Mouse (Mus musculus) layer of hippocampus, postnatal 36 days (tissue): Measurements from ENCODE around the gene Tec. TPM values are rescaled to one million over a fixed set of nuclear protein-coding genes. Genes with fewer than 3 reads are reported as not detected.

Source experiments
- DNase-seq, 2 experiments: peaks; one replicate each; pipeline ENCODE4 v3.0.0; 2022
- total RNA-seq, 2 experiments: library from RNA; stranded (reverse); gene quantifications; 2 replicates each; pipeline ENCODE4 v1.2.3; 2021

Gene Tec
- total RNA-seq, 2 experiments from 2014 or later: 1.8 to 2.0 TPM

DNA sequence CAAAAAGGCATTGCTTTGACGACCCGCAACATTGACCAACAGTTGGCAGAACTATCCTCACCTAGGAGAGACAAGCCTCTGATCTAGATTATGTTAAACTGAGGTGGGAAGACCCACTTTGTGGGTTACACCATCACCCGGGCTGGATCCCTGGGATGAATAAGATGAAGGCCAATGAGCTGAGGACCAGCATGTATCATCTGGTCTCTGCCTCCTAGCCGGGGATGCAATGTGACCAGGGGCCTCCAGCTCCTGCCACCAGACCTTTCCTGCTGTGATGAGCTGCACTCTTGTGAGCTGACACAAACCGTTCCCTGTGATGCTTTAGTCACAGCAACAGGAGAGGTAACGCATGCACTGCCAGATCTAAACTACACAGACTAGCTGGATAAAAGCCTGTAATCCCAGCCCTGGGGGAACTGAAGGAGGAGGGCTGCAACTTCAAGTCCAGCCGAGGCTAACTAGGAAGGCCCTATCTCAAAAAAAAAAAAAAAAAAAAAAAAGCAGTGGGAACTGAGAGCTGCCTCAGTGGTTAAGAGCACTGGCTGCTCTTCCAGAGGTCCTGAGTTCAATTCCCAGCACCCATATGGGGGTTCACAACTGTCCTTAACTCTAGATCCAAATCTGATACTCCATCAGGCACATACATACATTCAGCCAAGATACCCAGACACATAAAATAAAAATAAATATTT lies 15.8 kb downstream of the Tec start:
- no peak for DNase-seq

GRCm38 (mm10) chr5:72851674-72852098 lies 16.6 kb downstream of the Tec start:
- DNase-seq: no peak

DNA sequence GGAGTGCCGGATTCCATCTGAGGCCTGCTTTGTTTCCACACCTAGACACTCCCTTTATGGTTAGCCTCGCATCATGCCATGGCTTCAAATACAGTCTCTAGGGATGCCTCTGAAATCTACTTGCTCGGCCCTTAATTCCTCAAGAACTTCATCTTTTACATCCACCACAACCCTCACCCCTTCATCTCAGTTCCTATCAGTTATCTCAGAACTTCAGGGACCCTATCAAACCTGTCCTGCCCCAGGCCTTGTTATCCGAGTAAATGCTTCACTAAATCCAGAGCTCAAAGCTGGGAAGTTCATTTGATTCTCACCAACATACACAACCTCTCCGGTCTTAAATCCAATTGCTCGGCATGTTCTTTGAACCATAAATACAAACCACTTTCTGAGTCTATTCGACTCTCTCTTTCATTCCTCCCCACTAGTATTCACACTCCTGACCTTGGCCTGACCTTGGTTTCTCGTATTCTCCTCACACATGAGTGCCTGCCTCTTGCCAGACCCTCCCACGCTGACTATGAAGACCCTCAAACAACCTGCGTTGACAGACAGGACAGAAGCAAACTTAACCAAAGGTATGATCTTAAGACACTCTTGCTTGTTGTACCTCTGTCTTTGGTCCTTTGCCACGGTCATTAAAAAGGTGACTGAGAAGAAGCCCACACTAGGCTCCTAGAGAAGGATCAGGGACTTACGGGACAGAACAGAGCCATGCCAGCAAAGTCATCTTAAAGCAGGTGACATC lies 17.2 kb downstream of the Tec start:
- no peak for DNase-seq

DNA sequence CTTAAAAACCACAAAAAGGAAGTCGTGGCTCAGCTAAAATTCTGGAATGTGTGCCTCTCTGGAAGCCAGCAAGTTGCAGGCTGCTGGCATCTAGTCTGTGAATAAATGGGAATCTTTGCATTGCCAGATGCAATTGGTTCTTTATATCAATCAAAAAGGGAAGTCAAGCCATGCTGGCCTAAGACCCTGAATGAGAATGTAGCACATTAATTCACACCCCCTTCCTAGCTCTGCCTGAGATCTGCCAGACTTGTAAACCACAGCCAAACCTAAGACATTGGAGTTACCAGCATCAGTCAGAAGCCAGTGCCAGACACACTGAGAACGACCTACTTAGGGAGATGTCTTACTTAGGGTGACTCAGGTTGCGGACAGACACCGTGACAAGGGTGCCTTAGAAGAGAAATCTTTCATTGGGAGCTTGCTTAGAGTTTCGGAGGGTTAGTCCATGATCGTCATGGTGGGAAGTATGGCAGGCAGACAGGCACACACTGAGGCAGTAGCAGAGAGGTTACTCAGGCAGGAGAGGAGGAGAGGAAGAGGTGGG lies 19.3 kb downstream of the Tec start:
- no peak for DNase-seq

GRCm38 (mm10) chr5:72846712-72847111 lies 21.6 kb downstream of the Tec start:
- no peak for DNase-seq

- DNase-seq: peak; percentile 26 to 53
Measured at GRCm38 (mm10) chr5:72845928-72846630, 22.2 kb downstream of the Tec start.

GRCm38 (mm10) chr5:72844776-72845495 lies 23.3 kb downstream of the Tec start:
- DNase-seq: no peak

DNA sequence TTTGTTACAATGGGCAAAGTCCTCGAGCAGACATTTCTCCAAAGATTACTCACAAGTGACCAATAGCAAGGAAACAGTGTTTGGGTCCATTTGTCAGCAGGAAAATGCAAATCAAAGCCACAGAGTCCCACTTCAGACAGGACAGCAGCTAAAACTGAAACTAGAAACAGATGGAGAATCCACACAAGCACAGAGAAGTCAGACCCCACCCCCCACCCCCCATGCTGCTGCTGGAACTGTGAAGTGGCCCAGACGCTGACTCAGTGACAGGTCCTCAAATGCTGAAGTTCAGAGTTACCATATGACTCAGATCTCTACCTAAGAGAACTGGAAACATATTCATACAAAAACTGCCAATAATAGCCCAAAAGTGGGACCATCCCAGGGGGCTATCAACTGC lies 24.0 kb downstream of the Tec start:
- DNase-seq: no peak

DNA sequence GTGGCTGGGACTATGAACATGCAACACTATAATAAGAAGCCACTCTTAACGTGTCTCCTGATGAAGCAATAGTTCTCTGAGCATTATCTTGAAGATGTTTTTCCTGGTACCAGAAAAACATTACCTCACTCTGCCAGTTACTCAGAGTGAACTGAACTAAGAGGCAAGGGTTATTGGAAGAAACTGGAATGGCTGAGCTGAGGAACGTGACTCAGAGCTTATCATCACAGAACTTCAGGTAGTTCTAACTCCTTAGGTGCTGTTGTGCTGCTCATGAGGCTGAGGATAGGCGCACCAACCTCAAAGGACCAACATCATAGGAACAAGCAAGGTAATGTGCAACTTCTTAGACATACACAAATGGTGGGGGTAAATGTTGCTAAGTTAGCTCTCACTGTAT lies 28.6 kb downstream of the Tec start:
- no peak for DNase-seq

GRCm38 (mm10) chr5:72838976-72839375 lies 29.3 kb downstream of the Tec start:
- DNase-seq: no peak

- no peak for DNase-seq
Measured at GRCm38 (mm10) chr5:72835656-72836055, 32.6 kb downstream of the Tec start.

DNA sequence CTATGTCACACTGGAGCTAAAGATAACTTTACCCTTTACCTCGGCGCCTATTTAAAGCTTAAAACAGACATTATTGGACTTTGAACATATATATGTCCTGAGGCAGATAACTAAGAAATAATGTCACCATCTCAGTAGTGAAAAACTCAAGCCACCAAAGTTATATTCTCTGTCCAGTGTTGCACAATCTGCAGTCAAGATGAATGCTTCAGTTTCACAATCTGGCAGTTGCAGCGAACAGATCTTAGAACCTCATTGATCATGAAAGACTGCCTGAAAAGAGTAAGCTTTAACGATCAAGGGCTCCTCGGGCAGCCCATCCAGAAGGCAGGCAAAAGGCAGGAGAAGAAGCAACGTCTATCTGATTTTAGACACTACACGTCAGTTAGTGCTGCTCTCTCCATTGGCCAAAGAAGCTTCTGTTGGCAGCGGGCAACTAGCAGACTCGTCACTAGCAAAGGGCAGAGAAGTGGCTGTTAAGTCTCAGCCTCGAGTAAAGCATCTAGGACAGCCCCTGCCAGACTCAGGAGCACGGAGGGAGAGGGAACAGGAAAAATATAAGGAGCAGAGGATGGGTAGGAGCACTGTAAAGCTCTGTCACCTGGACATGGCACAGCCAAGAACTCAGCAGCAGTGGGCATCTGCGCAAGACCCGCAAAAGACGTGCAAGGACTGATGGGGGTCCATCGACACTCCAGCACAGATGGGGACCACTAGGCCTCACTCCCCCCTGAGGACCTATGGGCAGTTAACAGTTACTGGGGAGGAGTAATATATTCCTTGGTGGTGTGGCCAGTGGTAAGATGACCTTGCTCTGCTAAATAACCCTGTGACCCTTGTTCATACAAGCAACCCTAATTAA lies 35.1 kb downstream of the Tec start:
- DNase-seq: no peak

- no peak for DNase-seq
Measured at GRCm38 (mm10) chr5:72832191-72832590, 36.1 kb downstream of the Tec start.

- DNase-seq: no peak
Measured at GRCm38 (mm10) chr5:72830988-72831610, 37.2 kb downstream of the Tec start.

DNA sequence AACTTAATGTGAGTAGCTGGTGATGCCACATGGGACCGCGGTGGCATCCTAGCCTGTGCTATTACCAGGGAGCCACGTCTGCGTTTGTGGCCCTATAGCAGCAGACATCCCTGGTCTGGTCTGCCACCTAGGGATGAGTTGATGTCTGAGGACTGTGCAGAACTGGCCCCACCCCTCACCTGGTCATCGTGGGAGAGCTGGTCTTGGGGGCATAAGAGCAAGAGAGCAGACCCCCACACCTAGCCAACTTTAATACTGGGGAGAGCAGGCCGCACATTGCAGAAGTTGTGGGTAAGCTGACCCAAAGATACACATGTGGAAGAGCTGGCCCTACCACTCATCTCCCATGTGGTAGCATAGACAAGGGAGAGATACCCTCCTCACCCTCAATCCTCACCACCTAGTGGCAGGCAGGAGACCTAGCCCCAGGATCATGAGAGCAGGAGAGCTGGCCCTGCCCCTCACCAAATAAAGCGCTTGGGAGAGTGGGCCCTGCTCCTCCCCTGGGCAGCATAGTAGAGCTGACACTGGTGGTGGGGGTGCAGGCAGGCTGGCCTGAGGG lies 38.7 kb downstream of the Tec start:
- no peak for DNase-seq

DNA sequence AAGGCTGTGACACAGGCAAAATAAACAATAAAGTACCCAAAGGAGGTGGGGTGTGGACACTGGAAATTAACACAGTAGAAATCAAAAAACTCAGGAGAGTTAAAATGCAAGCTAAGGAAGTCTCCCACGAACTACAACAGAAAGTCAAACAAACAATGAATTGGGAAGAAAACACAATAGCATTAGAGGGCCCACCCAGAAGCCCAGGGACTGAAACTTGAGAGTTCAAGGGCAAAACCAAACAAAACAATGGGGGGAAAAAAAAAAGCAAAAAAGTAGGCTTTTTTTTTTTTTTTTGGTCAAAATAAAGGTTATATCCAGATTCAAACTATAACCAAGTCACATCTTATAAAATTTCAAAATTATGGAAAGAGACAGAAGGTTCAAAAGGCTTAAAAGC lies 39.9 kb downstream of the Tec start:
- DNase-seq: no peak

DNA sequence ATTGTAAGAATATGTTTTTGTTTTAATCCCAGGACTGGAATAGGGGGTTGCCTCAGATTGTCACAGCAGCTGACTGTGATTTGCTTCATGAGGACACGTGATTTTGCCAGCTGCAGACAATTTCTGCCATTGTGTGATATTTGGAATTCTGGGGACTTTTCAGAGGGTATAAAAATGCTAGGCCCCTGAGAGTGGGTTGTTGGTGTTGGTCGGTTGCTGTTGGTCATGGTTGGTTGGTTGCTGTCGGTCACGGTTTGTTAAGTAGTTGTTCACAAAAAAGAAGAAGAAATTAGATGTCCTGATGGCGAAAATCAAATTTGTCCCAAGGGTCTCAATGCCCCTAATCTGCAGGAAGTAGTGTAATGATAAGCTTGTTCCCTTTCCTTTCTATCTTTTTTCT lies 40.8 kb downstream of the Tec start:
- DNase-seq: no peak

GRCm38 (mm10) chr5:72826445-72826844 lies 41.8 kb downstream of the Tec start:
- DNase-seq: no peak

DNA sequence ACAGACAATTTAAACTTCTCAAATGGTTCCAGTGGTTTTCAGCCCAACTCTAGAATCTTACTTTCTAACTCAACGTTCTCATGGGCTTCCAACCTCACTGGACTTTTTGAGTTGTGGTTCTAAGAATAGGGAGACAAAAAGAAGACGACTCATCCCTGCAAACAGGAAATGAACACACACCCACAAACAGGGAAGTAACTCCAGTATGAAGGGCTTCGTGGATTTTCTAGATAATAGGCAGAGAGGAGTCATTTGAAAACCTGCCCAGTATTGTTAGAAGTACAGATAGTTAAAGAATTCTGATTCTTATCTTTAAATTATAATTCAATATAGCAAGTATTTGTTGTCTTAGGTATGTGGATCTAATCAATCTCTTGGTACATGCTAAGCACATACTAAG lies 47.6 kb downstream of the Tec start:
- DNase-seq: no peak

GRCm38 (mm10) chr5:72820036-72820640 lies 48.1 kb downstream of the Tec start:
- DNase-seq: no peak
